Mouse (Mus musculus) right cerebral cortex, postnatal 25 days (tissue): ENCODE measurements at regions not wholly inside any gene's neighbourhood (a gene's known extent, or its start where the extent isn't known, plus 50 kb on each side); places are given as distances from the start of the nearest gene placed in this dataset.

Source experiments
- DNase-seq: peaks from one replicate; pipeline ENCODE4 v3.0.0; 2022

- no peak for DNase-seq
Measured at GRCm38 (mm10) chr13:31423599-31423998, 132.3 kb upstream of the Foxq1 start.

- DNase-seq = no peak
Measured at GRCm38 (mm10) chr13:31425825-31426500, 130.0 kb upstream of the Foxq1 start.

GRCm38 (mm10) chr13:31436434-31436833 is 119.5 kb upstream of the Foxq1 start:
- no peak for DNase-seq

GRCm38 (mm10) chr13:31439761-31440627 is 115.9 kb upstream of the Foxq1 start:
- no peak for DNase-seq

- no peak for DNase-seq
Measured at GRCm38 (mm10) chr13:31458883-31459282, 97.1 kb upstream of the Foxq1 start.

GRCm38 (mm10) chr13:31465141-31465540 is 90.8 kb upstream of the Foxq1 start:
- no peak for DNase-seq

GRCm38 (mm10) chr13:31465711-31466110 is 90.2 kb upstream of the Foxq1 start:
- no peak for DNase-seq

DNA sequence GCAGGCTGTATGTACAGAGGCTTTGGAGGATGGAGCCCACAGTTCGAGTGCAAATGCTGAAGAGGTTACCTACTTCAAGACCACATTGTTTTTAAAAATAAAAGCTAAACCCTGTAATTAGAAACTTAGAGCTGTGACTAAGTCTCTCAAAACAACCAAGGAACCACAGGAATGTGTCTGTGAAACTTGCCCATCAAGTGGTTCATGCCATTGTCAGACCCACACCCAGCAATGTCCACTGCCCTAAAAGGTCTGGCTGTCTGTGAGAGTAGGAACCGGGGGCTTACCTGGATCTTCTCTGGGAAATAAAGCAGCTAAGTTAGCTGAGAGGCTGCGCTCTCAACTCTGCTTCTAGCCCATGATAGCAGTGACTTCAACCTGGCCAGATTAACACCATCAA is 87.8 kb upstream of the Foxq1 start:
- DNase-seq = no peak

DNA sequence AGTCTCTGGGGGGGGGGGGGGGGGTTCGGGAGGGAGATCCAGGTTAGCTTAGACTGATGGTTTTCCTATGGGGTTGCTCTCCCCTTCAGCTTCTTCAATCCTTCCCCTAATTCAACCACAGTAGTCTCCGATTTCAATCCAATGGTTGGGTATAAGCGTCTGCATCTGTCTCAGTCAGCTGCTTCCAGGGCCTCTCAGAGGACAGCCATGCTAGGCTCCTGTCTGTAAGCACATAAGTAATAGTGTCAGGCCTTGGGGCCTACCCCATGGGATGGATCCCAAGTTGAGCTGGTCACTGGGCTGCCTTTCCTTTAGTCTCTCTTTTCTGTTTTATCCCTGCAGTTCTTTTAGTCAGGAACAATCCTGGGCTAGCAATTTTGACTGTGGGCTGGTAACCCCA is 87.0 kb upstream of the Foxq1 start:
- DNase-seq = no peak

- no peak for DNase-seq
Measured at GRCm38 (mm10) chr13:31472366-31472765, 83.6 kb upstream of the Foxq1 start.

GRCm38 (mm10) chr13:31472804-31473203 is 83.1 kb upstream of the Foxq1 start:
- DNase-seq = no peak

DNA sequence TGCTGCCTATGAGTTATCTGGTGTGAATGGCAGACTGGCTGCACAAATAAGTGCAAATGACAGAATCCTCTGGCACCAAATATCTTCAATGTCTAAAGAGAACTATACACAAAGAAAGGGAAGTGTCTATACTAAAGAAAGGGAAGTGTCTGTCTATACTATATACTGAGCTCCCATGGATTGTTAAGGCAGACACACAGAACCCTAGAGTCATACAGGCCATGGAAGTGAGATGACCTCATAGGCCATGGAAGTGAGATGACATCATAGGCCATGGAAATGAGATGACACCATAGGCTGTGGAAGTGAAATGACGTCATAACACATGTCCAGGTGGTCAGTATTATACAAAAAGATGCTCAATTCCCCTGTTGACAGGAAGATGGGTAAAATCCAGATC is 82.7 kb upstream of the Foxq1 start:
- DNase-seq = no peak

GRCm38 (mm10) chr13:31475845-31476244 is 80.1 kb upstream of the Foxq1 start:
- peak; percentile 10 for DNase-seq

GRCm38 (mm10) chr13:31477171-31477867 is 78.6 kb upstream of the Foxq1 start:
- DNase-seq = no peak

DNA sequence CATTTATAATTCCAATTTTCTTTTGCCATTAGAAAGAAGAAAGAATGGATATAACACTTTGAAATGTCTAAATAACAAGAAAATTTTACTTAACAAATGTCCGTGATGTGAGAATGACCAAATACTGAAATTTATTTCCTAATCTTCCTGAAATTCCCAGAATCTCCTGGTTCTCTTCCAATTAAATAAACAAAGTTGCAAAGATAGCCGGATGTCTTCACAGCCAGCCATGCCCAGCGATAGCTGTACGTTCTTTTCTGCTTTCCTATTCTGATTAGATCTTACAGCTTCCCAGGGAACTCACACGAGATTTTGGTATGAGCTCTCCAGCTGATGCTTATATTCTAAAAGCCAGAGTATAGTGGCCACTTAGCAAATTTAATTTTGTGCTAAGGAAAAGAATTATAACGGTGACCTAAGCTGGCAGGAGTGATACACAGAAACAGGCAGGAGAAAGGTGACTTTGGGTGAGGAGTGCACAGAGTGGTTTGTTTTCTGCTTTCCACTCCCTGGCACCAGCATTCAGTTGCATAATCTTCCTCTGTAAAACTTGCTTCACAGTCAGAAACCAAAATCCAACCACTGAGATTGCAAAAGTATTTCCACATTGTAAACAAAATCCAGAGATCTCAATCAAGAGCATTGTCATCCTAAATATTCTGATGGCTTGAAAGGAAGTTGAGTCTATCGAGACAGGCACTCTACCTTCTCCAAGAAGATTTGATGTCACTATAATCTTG is 74.7 kb upstream of the Foxq1 start:
- DNase-seq = no peak

GRCm38 (mm10) chr13:31486373-31486772 is 69.6 kb upstream of the Foxq1 start:
- DNase-seq = no peak

- no peak for DNase-seq
Measured at GRCm38 (mm10) chr13:31488186-31488585, 67.7 kb upstream of the Foxq1 start.

DNA sequence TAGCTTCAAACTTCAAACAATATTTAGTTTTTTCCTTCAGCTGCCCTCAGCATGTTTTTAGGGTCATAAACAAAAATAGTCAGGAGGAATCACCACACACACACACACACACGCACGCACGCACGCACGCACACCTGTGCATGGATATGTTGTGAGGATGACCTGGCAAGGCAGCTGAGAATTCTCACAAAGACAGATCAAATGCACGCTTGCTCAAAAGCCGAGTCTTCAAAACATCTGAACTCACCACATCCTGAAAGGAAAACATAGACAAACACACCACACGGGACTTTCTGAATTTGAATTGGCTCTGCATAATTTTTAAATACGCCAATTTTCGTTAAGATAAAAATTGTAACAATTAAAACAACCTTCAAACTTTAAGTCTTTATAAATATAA is 52.7 kb upstream of the Foxq1 start:
- no peak for DNase-seq

GRCm38 (mm10) chr13:31503832-31504231 is 52.1 kb upstream of the Foxq1 start:
- no peak for DNase-seq

GRCm38 (mm10) chr13:31504316-31504715 is 51.6 kb upstream of the Foxq1 start:
- no peak for DNase-seq

GRCm38 (mm10) chr13:31505386-31505785 is 50.5 kb upstream of the Foxq1 start:
- no peak for DNase-seq
